Mouse (Mus musculus) stomach, postnatal 0 days (tissue): ENCODE results near the gene Pnrc2. TPM values are rescaled to one million over a fixed set of nuclear protein-coding genes. Genes with fewer than 3 reads are reported as not detected.
A peak's percentile ranks its signal among the peaks of the same experiment; 100 is the strongest.

Experiments
- ATAC-seq: fragments of 200-750 bp; cut with Nextera tagmentation; 2 replicates; pipeline ENCODE4 v1.8.0; 2017; ENCODE audit not compliant: low FRiP score, low TSS enrichment
- DNase-seq: peaks from one replicate; pipeline ENCODE4 v3.0.0-alpha.2; 2016; ENCODE audit warnings: low spot score
- H3K27ac ChIP-seq: fragments of 300-500 bp; sonication (generic); replicated peaks from 2 replicates; pipeline ENCODE4 v1.5.1; 2014; ENCODE audit warnings: mild to moderate bottlenecking, control low read depth
- H3K27me3 ChIP-seq: fragments of 300-500 bp; sonication (generic); 2 replicates; pipeline ENCODE4 v1.6.1; 2014; ENCODE audit warnings: low read length; ENCODE audit not compliant: control insufficient read depth, insufficient read depth
- H3K36me3 ChIP-seq: fragments of 300-500 bp; sonication (generic); 2 replicates; pipeline ENCODE4 v1.6.1; 2014; ENCODE audit warnings: low read length, mixed read lengths; ENCODE audit not compliant: control insufficient read depth, insufficient read depth
- H3K4me1 ChIP-seq: fragments of 300-500 bp; sonication (generic); replicated peaks from 2 replicates; pipeline ENCODE4 v1.6.1; 2014; ENCODE audit warnings: antibody characterized with exemption; ENCODE audit not compliant: control insufficient read depth, insufficient read depth
- H3K4me2 ChIP-seq: fragments of 300-500 bp; sonication (generic); replicated peaks from 2 replicates; pipeline ENCODE4 v1.6.1; 2014; ENCODE audit warnings: low read depth, mild to moderate bottlenecking, control low read depth, moderate library complexity
- H3K4me3 ChIP-seq: fragments of 300-500 bp; sonication (generic); 2 replicates; pipeline ENCODE4 v1.5.1; 2014; ENCODE audit warnings: low read depth, low read length, control low read depth
- H3K9ac ChIP-seq: fragments of 300-500 bp; sonication (generic); 2 replicates; pipeline ENCODE4 v1.6.1; 2014; ENCODE audit warnings: mild to moderate bottlenecking, low read length, control low read depth, mixed read lengths
- H3K9me3 ChIP-seq: fragments of 300-500 bp; sonication (generic); 2 replicates; pipeline ENCODE4 v1.6.1; 2016; ENCODE audit warnings: low read length; ENCODE audit not compliant: control insufficient read depth
- CTCF ChIP-seq: IDR thresholded peaks from 2 replicates; pipeline ENCODE4 v1.5.1; 2016; ENCODE audit warnings: antibody characterized with exemption, low read depth, mild to moderate bottlenecking, moderate library complexity
- EP300 ChIP-seq: optimal IDR thresholded peaks from 2 replicates; pipeline ENCODE3; 2016; ENCODE audit warnings: antibody characterized with exemption
- WGBS: fragments of 180-500 bp; shearing (Covaris S2); extraction: QIAGEN DNeasy Blood & Tissue Kit; methylation state at CpG from one replicate; pipeline ENCODE4 v1.1.7; 2014; 5-methylcytosine and 5-hydroxymethylcytosine counted together
- polyA plus RNA-seq: library from polyadenylated mRNA; unstranded; fragments of >200 nt; fragmentation: Nextera tagmentation; extraction: Ambion mirVana; gene quantifications from 2 replicates; pipeline ENCODE4 v1.2.1, GENCODE M21; 2015

Pnrc2 gene
- polyA plus RNA-seq, 1 experiment from 2014 or later: 101 TPM

GRCm38 (mm10) chr4:135870227-135871023 lies 3.2 kb downstream of the Pnrc2 start:
- Histone ChIP-seq H3K27me3 (no peaks in the 10 kb centered on the region), H3K27ac (no peak overlapping the region), H3K4me2 (peak overlapping the region; percentile 20; the same call in 1 of the 2 replicates), H3K9ac (no peak overlapping the region; the same call in 1 of the 2 replicates), H3K4me1 (0 out of 2 replicates have a peak, but pooled peaks cover 7% of the 10 kb centered on the region), H3K4me3 (no peak overlapping the region), H3K9me3 (no peaks in the 10 kb centered on the region), H3K36me3 (no peaks in the 10 kb centered on the region)
- 7% methylated on average over 2 of the region's 2 CpGs for WGBS
- DNase-seq: no peak
- TF ChIP-seq EP300 (no peak), CTCF (no peak)
- ATAC-seq: no peak

- Histone ChIP-seq H3K27me3 (no peaks in the 10 kb centered on the region), H3K9me3 (no peaks in the 10 kb centered on the region), H3K36me3 (no peaks in the 10 kb centered on the region), H3K27ac (0 out of 2 replicates have a peak overlapping the region, but pooled peaks have one; percentile 35), H3K4me2 (no peak overlapping the region), H3K4me3 (no peak overlapping the region), H3K4me1 (no peaks in the 10 kb centered on the region), H3K9ac (no peak overlapping the region)
- 30% methylated on average over 2 of the region's 2 CpGs for WGBS
- ATAC-seq (no peak), DNase-seq (no peak)
- TF ChIP-seq CTCF (no peak), EP300 (no peak)
Measured at GRCm38 (mm10) chr4:135868996-135869395, 4.7 kb downstream of the Pnrc2 start.

DNA sequence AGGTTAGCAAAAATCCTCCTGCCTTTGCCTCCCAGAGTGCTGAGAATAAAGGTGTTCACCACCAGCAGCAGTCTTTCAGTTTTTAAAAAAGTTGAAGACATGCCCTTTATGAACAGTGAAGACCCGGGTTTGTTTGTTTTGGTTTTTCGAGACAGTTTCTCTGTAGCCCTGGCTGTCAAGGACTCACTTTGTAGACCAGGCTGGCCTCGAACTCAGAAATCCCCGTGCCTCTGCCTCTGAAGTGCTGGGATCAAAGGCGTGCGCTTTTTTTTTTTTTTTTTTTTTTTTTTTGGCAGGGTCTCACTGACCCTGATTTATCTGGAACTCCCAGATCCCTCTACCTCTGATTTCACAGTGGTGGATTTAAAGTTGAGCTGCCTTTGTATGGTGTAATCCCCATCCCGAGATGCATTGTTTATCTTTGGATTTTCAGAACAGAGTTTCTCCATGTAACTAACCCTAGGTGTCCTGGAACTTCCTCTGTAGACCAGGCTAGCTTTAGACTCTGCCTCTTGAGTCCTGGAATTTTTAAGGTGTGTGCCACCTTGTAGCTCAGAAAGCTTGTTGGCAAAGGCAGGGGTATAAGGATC lies 16.0 kb downstream of the Pnrc2 start:
- no peak overlapping the region for H3K27ac ChIP-seq
- no peaks in the 10 kb centered on the region for H3K36me3 ChIP-seq
- peak overlapping the region; percentile 62 for H3K4me2 ChIP-seq
- H3K4me1 ChIP-seq: no peaks in the 10 kb centered on the region; the same call in 1 of the 2 replicates
- DNase-seq (no peak), ATAC-seq (no peak)
- no peaks in the 10 kb centered on the region for H3K9me3 ChIP-seq
- H3K4me3 ChIP-seq: peak overlapping the region; percentile 89
- TF ChIP-seq EP300 (no peak), CTCF (no peak)
- H3K27me3 ChIP-seq: no peaks in the 10 kb centered on the region
- WGBS: 4% methylated on average over 7 of the region's 7 CpGs
- H3K9ac ChIP-seq: peak overlapping the region; percentile 89; the same call in 1 of the 2 replicates

- Histone ChIP-seq H3K27me3 (no peaks in the 10 kb centered on the region), H3K9ac (peak overlapping the region; percentile 89), H3K36me3 (no peaks in the 10 kb centered on the region), H3K4me3 (peak overlapping the region; percentile 89), H3K4me1 (no peaks in the 10 kb centered on the region; the same call in 1 of the 2 replicates), H3K4me2 (peak overlapping the region; percentile 62), H3K27ac (peak overlapping the region; percentile 98), H3K9me3 (no peaks in the 10 kb centered on the region)
- under 1% methylated on average over 87 of the region's 91 CpGs for WGBS
- TF ChIP-seq EP300 (no peak), CTCF (no peak)
- ATAC-seq: peak; percentile 78
- DNase-seq: peak; percentile 82
Measured at GRCm38 (mm10) chr4:135856223-135857091, 17.2 kb downstream of the Pnrc2 start.

GRCm38 (mm10) chr4:135855536-135856222 lies 18.0 kb downstream of the Pnrc2 start, which contains the start of gene Srsf10:
TSS of gene Srsf10 (plus strand) at chr4:135855747.
- DNase-seq (peak; percentile 98), ATAC-seq (peak; percentile 97)
- Histone ChIP-seq H3K4me2 (peak within 1 kb of the TSS; percentile 86), H3K9me3 (no peaks in the 10 kb centered on the region), H3K27me3 (no peaks in the 10 kb centered on the region), H3K36me3 (no peaks in the 10 kb centered on the region), H3K9ac (peak within 1 kb of the TSS; percentile 89), H3K4me1 (no peaks in the 10 kb centered on the region; the same call in 1 of the 2 replicates), H3K4me3 (peak within 1 kb of the TSS; percentile 89), H3K27ac (peak within 1 kb of the TSS; percentile 98)
- TF ChIP-seq EP300: peak; percentile 98
- TF ChIP-seq CTCF: no peak
- WGBS: 0% methylated on average over 41 of the region's 67 CpGs
